8 mouse cellular contexts compared by ENCODE assay signal in the genomic region with DNA sequence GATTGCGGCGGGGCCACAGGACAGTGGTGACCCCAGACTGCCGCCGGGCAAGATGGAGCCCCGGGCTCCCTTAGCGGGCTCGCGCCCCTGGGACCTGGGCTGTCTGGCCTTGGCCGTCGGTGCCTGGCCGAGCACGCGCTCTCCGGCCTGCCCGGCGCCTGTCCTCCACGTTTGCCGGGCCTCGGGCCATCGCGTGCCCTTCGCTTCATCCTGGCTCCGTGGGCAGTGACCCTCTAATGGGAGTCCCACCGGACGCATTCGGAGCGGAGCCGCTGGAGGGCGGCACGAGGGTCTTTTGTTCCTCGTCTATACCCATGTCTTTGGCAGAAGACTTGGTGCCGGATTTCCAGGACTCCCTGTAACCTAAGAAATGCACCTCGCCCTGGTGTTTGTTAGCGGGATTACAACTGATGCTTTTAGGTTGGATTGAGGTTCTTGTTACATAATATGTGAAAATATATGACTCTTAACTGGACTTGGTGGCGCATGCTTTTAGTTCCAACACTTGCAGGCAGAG. TPM values are rescaled to one million over a fixed set of nuclear protein-coding genes. Genes with fewer than 3 reads are reported as not detected.
DNase-seq lines count a peak whose midpoint lies in the region; ATAC-seq and TF ChIP-seq lines count a peak whose summit lies in the region.

No protein-coding gene starts in this region.

- DNase-seq in ES-E14 (ENCODE audit: low read depth, low spot score), result peak; percentile 80
- peak; percentile 86 for DNase-seq in cerebellum, adult 11-12 months
- peak; percentile 78 to 85 for DNase-seq in heart, postnatal 36 days
- peak; percentile 56 to 70 for DNase-seq in layer of hippocampus, adult 2 months (ENCODE audit: low spot score in 2 of 2)
- peak; percentile 92 for DNase-seq in lung, embryonic 14.5 days
- DNase-seq in thymus, postnatal 0 days (ENCODE audit: low spot score), result peak; percentile 86

- under 1% methylated on average over 35 of the region's 35 CpGs for WGBS in forebrain, embryonic 15.5 days
- WGBS in lung, embryonic 14.5 days, result under 1% methylated on average over 35 of the region's 35 CpGs
- WGBS in olfactory bulb, adult 2 months, result 2% methylated on average over 35 of the region's 35 CpGs

- H3K9ac ChIP-seq in ES-E14 (ENCODE audit: insufficient read depth, low read depth, low read length, poor library complexity, severe bottlenecking), result peak overlapping the region; percentile 97
- H3K9ac ChIP-seq in forebrain, embryonic 15.5 days (replicated peaks), result peak overlapping the region; percentile 67
- H3K9ac ChIP-seq in lung, embryonic 14.5 days, result peak overlapping the region; percentile 76

- H3K27ac ChIP-seq in ES-E14 (ENCODE audit: insufficient read depth, low read depth, low read length, poor library complexity, severe bottlenecking), result peak overlapping the region; percentile 76
- H3K27ac ChIP-seq in forebrain, embryonic 15.5 days (replicated peaks), result peak overlapping the region; percentile 90
- peak overlapping the region; percentile 95 for H3K27ac ChIP-seq in layer of hippocampus, adult 2 months
- peak overlapping the region; percentile 96 for H3K27ac ChIP-seq in lung, embryonic 14.5 days (ENCODE audit: low read depth)
- peak overlapping the region; percentile 80 for H3K27ac ChIP-seq in olfactory bulb, adult 2 months (ENCODE audit: insufficient read depth, low read depth, low read length)

- no peak for TF ChIP-seq POLR2A in olfactory bulb, adult 2 months (IDR thresholded peaks at IDR 0.05; ENCODE audit: insufficient read depth, low read depth, low read length)

- H3K36me3 ChIP-seq in ES-E14 (ENCODE audit: control insufficient read depth, insufficient read depth, low read length, poor library complexity, severe bottlenecking), result peaks cover 3% of the 10 kb centered on the region
- no peaks in the 10 kb centered on the region for H3K36me3 ChIP-seq in forebrain, embryonic 15.5 days
- peaks cover 8% of the 10 kb centered on the region; the same call in 1 of the 2 replicates for H3K36me3 ChIP-seq in lung, embryonic 14.5 days (ENCODE audit: insufficient read depth)

- peak overlapping the region; percentile 50 for H3K4me2 ChIP-seq in forebrain, embryonic 15.5 days (replicated peaks)
- H3K4me2 ChIP-seq in lung, embryonic 14.5 days, result peak overlapping the region; percentile 65

- peak; percentile 45 for ATAC-seq in forebrain, embryonic 15.5 days (replicated peaks)
- peak; percentile 52 for ATAC-seq in lung, embryonic 14.5 days (ENCODE audit: insufficient read depth)

- H3K4me1 ChIP-seq in ES-E14 (ENCODE audit: control insufficient read depth in 2 of 2, insufficient read depth in 2 of 2, low read length in 2 of 2, poor library complexity in 1 of 2), result peaks cover 4 to 10% of the 10 kb centered on the region in 2 experiments; a peak in 3 of 4 replicates
- H3K4me1 ChIP-seq in forebrain, embryonic 15.5 days, result peaks cover 27% of the 10 kb centered on the region
- H3K4me1 ChIP-seq in lung, embryonic 14.5 days (ENCODE audit: insufficient read depth), result peaks cover 6% of the 10 kb centered on the region
- no peaks in the 10 kb centered on the region for H3K4me1 ChIP-seq in olfactory bulb, adult 2 months (ENCODE audit: control insufficient read depth, insufficient read depth, low read length)

- TF ChIP-seq CTCF in layer of hippocampus, adult 2 months (conservative IDR thresholded peaks at IDR 0.05), result peak; percentile 79
- peak; percentile 76 for TF ChIP-seq CTCF in lung, embryonic 14.5 days (IDR thresholded peaks at IDR 0.05; ENCODE audit: low read depth)
- TF ChIP-seq CTCF in olfactory bulb, adult 2 months (IDR thresholded peaks at IDR 0.05; ENCODE audit: insufficient read depth, low read depth, low read length), result no peak

- H3K4me3 ChIP-seq in ES-E14 (ENCODE audit: insufficient read depth in 1 of 2, low read depth in 1 of 2, low read length in 2 of 2, poor library complexity in 1 of 2, severe bottlenecking in 1 of 2), result peak overlapping the region; percentile 80 to 85
- peak overlapping the region; percentile 52 for H3K4me3 ChIP-seq in forebrain, embryonic 15.5 days
- peak overlapping the region; percentile 63 for H3K4me3 ChIP-seq in layer of hippocampus, adult 2 months
- H3K4me3 ChIP-seq in lung, embryonic 14.5 days (ENCODE audit: low read depth, low read length), result peak overlapping the region; percentile 54
- peak overlapping the region; percentile 89 for H3K4me3 ChIP-seq in olfactory bulb, adult 2 months (ENCODE audit: insufficient read depth, low read depth, low read length)

- in situ Hi-C loops in ES-E14 (cut with MboI; ENCODE audit: low sequenced_read_pairs in 2 of 2, unreplicated experiment in 2 of 2), result no loop called here

- H3K9me3 ChIP-seq in ES-E14 (ENCODE audit: control insufficient read depth, insufficient read depth, low read depth, low read length), result no peaks in the 10 kb centered on the region
- no peaks in the 10 kb centered on the region for H3K9me3 ChIP-seq in forebrain, embryonic 15.5 days
- H3K9me3 ChIP-seq in lung, embryonic 14.5 days (ENCODE audit: low read depth, low read length), result no peaks in the 10 kb centered on the region

- intact Hi-C loops in heart, postnatal 36 days (cut with DNase I), result loop anchor here (2.0 to 5.0 kb wide), 2 partner anchors 34 to 145 kb away; a partner anchor contains a TSS

- H3K27me3 ChIP-seq in forebrain, embryonic 15.5 days, result no peaks in the 10 kb centered on the region
- H3K27me3 ChIP-seq in lung, embryonic 14.5 days (ENCODE audit: insufficient read depth, low read length), result no peaks in the 10 kb centered on the region

TF ChIP-seq in ES-E14, 5 proteins besides CTCF, POLR2A, EP300 and RAD21:
- TF ChIP-seq MAFK (IDR thresholded peaks at IDR 0.05; ENCODE audit: insufficient read depth, low read depth, low read length) (no peak), HCFC1 (IDR thresholded peaks at IDR 0.05; ENCODE audit: borderline replicate concordance, insufficient read depth, low read length) (no peak), ZNF384 (IDR thresholded peaks at IDR 0.05; ENCODE audit: low read depth, low read length) (no peak), ZC3H11A (IDR thresholded peaks at IDR 0.05; ENCODE audit: borderline replicate concordance, low read depth, low read length) (no peak), CHD2 (IDR thresholded peaks at IDR 0.05; ENCODE audit: low read depth, low read length) (no peak)
TF ChIP-seq in ES-E14: peak in this region for 0.

RNA-seq across cellular contexts. Expression of a gene that starts 1.1 kb away (rescaled TPM):
- total RNA-seq in ES-E14 (2012; rRNA removed), result 8.3 and 10.5 TPM in 2 replicates
- 32.0 and 33.5 TPM in 2 replicates for polyA plus RNA-seq in forebrain, embryonic 15.5 days (2015; fragmentation: Nextera tagmentation; extraction: Ambion mirVana)
- 10 to 100 TPM; 23.9 to 26.5 TPM for total RNA-seq in heart, postnatal 36 days (2021)
- total RNA-seq in layer of hippocampus, adult 2 months (2021), result 10 to 100 TPM; 28.0 to 32.2 TPM
- 22.2 and 23.3 TPM in 2 replicates for polyA plus RNA-seq in lung, embryonic 14.5 days (2014; fragmentation: Nextera tagmentation; extraction: Ambion mirVana)
- not detected in 2 replicates for polyA plus RNA-seq in olfactory bulb, adult 2 months (2012; ENCODE audit: insufficient read depth, insufficient read length, low replicate concordance, missing spikeins)
- 16.4 and 19.6 TPM in 2 replicates for polyA plus RNA-seq in thymus, postnatal 0 days (2015; fragmentation: Nextera tagmentation; extraction: Ambion mirVana)

RNA-seq across cellular contexts. Expression of a gene that starts 34.5 kb away (rescaled TPM):
- total RNA-seq in ES-E14 (2012; rRNA removed), result 36.3 and 49.3 TPM in 2 replicates
- 37.5 and 44.7 TPM in 2 replicates for polyA plus RNA-seq in forebrain, embryonic 15.5 days (2015; fragmentation: Nextera tagmentation; extraction: Ambion mirVana)
- total RNA-seq in heart, postnatal 36 days (2021), result 10 to 100 TPM; 14.9 to 16.2 TPM
- 10 to 100 TPM; 59.5 to 70.8 TPM for total RNA-seq in layer of hippocampus, adult 2 months (2021)
- 36.8 and 38.1 TPM in 2 replicates for polyA plus RNA-seq in lung, embryonic 14.5 days (2014; fragmentation: Nextera tagmentation; extraction: Ambion mirVana)
- polyA plus RNA-seq in olfactory bulb, adult 2 months (2012; ENCODE audit: insufficient read depth, insufficient read length, low replicate concordance, missing spikeins), result not detected in 2 replicates
- 29.1 and 32.9 TPM in 2 replicates for polyA plus RNA-seq in thymus, postnatal 0 days (2015; fragmentation: Nextera tagmentation; extraction: Ambion mirVana)

Comparison
In these comparisons a context has a peak if more than half of its experiments do, and no peak if none do; other contexts are left out.
1. Peak in every context shown above with its lines: DNase-seq, ATAC-seq, H3K4me3 ChIP-seq and H3K27ac ChIP-seq.
2. RNA of a gene that starts 34.5 kb away (polyA plus RNA-seq): 37.5 to 44.7 TPM in forebrain, embryonic 15.5 days, 36.8 to 38.1 TPM in lung, embryonic 14.5 days and 29.1 to 32.9 TPM in thymus, postnatal 0 days; not detected in olfactory bulb, adult 2 months; every median in the first group is over 10 times any median in the second.